Comparison of ENCODE assay signal across 8 mouse cellular contexts in the genomic region with DNA sequence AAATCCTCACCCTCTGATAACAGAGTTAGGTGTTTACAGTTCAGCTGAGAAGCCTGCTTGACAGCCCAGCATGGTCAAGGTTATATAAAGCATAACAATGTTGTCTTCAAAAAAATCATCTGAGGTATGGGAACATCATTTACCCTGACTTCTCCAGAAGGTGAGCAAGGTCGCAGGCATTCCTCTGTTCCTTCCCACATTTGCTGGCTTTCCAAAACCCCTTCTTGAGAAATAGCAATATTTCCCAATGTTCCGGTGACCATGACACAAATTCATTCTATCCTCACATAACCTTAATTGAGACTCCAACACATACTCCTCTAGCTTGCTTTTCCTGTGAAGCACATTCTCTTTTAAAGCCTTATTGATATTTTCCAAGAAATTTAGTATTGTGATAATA. TPM values are rescaled to one million over a fixed set of nuclear protein-coding genes. Genes with fewer than 3 reads are reported as not detected.
DNase-seq lines count a peak whose midpoint lies in the region; ATAC-seq lines count a peak whose summit lies in the region.

No protein-coding gene starts in this region.

- ATAC-seq in kidney, embryonic 16.5 days (ENCODE audit: low FRiP score, low TSS enrichment): no peak
- ATAC-seq in embryonic facial prominence, embryonic 12.5 days (ENCODE audit: insufficient number of reproducible peaks, insufficient read depth, low FRiP score, low TSS enrichment): no peak
- ATAC-seq in neural tube, embryonic 12.5 days (ENCODE audit: low FRiP score, low read depth): no peak

- peaks cover 3% of the 10 kb centered on the region; the same call in 1 of the 2 replicates for H3K9me3 ChIP-seq in kidney, embryonic 16.5 days (ENCODE audit: low read length)
- no peaks in the 10 kb centered on the region for H3K9me3 ChIP-seq in embryonic facial prominence, embryonic 12.5 days
- H3K9me3 ChIP-seq in limb, embryonic 10.5 days (replicated peaks): no peaks in the 10 kb centered on the region
- H3K9me3 ChIP-seq in neural tube, embryonic 12.5 days: no peaks in the 10 kb centered on the region

- H3K4me3 ChIP-seq in kidney, embryonic 16.5 days (ENCODE audit: low read length): peak overlapping the region; percentile 62
- peak overlapping the region; percentile 70 for H3K4me3 ChIP-seq in embryonic facial prominence, embryonic 12.5 days
- H3K4me3 ChIP-seq in limb, embryonic 10.5 days: peak overlapping the region; percentile 77
- H3K4me3 ChIP-seq in neural tube, embryonic 12.5 days: peak overlapping the region; percentile 63

- no peaks in the 10 kb centered on the region for H3K27me3 ChIP-seq in kidney, embryonic 16.5 days (ENCODE audit: insufficient read depth, low read length)
- no peaks in the 10 kb centered on the region for H3K27me3 ChIP-seq in embryonic facial prominence, embryonic 12.5 days
- no peaks in the 10 kb centered on the region for H3K27me3 ChIP-seq in limb, embryonic 10.5 days (ENCODE audit: low read depth, poor library complexity, severe bottlenecking)
- no peaks in the 10 kb centered on the region for H3K27me3 ChIP-seq in neural tube, embryonic 12.5 days (replicated peaks)

- H3K9ac ChIP-seq in kidney, embryonic 16.5 days (replicated peaks; ENCODE audit: low read length): peak overlapping the region; percentile 69
- H3K9ac ChIP-seq in embryonic facial prominence, embryonic 12.5 days: peak overlapping the region; percentile 66
- peak overlapping the region; percentile 49 for H3K9ac ChIP-seq in neural tube, embryonic 12.5 days

- peak overlapping the region; percentile 89 for H3K27ac ChIP-seq in kidney, embryonic 16.5 days (ENCODE audit: low read length)
- H3K27ac ChIP-seq in embryonic facial prominence, embryonic 12.5 days: no peak overlapping the region
- peak overlapping the region; percentile 93 for H3K27ac ChIP-seq in limb, embryonic 10.5 days
- H3K27ac ChIP-seq in neural tube, embryonic 12.5 days: no peak overlapping the region

- peaks cover 7% of the 10 kb centered on the region for H3K4me1 ChIP-seq in kidney, embryonic 16.5 days (ENCODE audit: insufficient read depth, low read length)
- 0 out of 2 replicates have a peak, but pooled peaks cover 3% of the 10 kb centered on the region for H3K4me1 ChIP-seq in embryonic facial prominence, embryonic 12.5 days
- H3K4me1 ChIP-seq in limb, embryonic 10.5 days: peaks cover 13% of the 10 kb centered on the region
- H3K4me1 ChIP-seq in neural tube, embryonic 12.5 days: peaks cover 6% of the 10 kb centered on the region; the same call in 1 of the 2 replicates

- peak overlapping the region; percentile 63 for H3K4me2 ChIP-seq in kidney, embryonic 16.5 days (replicated peaks; ENCODE audit: low read depth, low read length)
- H3K4me2 ChIP-seq in embryonic facial prominence, embryonic 12.5 days (replicated peaks): peak overlapping the region; percentile 55
- H3K4me2 ChIP-seq in neural tube, embryonic 12.5 days (replicated peaks): peak overlapping the region; percentile 65

- peaks cover 11% of the 10 kb centered on the region; the same call in 1 of the 2 replicates for H3K36me3 ChIP-seq in kidney, embryonic 16.5 days (ENCODE audit: insufficient read depth, low read length)
- peaks cover 12% of the 10 kb centered on the region for H3K36me3 ChIP-seq in embryonic facial prominence, embryonic 12.5 days
- H3K36me3 ChIP-seq in limb, embryonic 10.5 days: peaks cover 30% of the 10 kb centered on the region
- H3K36me3 ChIP-seq in neural tube, embryonic 12.5 days: peaks cover 11% of the 10 kb centered on the region

- 52% methylated on average over 2 of the region's 2 CpGs for WGBS in kidney, embryonic 16.5 days
- 57% methylated on average over 2 of the region's 2 CpGs for WGBS in embryonic facial prominence, embryonic 12.5 days
- WGBS in limb, embryonic 10.5 days: 59% methylated on average over 2 of the region's 2 CpGs
- 59% methylated on average over 2 of the region's 2 CpGs for WGBS in neural tube, embryonic 12.5 days

- DNase-seq in kidney, adult 8-10 months: no peak
- DNase-seq in limb, embryonic 10.5 days (ENCODE audit: low spot score): no peak
- no peak for DNase-seq in urinary bladder, postnatal 14 days (ENCODE audit: low spot score)
- DNase-seq in ovary, postnatal 14 days (ENCODE audit: low spot score): no peak
- no peak for DNase-seq in layer of hippocampus, postnatal 14 days (ENCODE audit: low spot score in 2 of 2)

RNA-seq across cellular contexts. Expression of a gene that starts 0.8 kb away (rescaled TPM):
- polyA plus RNA-seq in kidney, embryonic 16.5 days (2015; fragmentation: Nextera tagmentation; extraction: Ambion mirVana): 8.6 and 12.0 TPM in 2 replicates
- 14.1 and 15.3 TPM in 2 replicates for polyA plus RNA-seq in embryonic facial prominence, embryonic 12.5 days (2016; fragmentation: Nextera tagmentation; extraction: Ambion mirVana)
- polyA plus RNA-seq in limb, embryonic 10.5 days (2016; fragmentation: Nextera tagmentation; extraction: Ambion mirVana): 10.8 and 13.1 TPM in 2 replicates
- 11.4 and 11.5 TPM in 2 replicates for polyA plus RNA-seq in neural tube, embryonic 12.5 days (2016; fragmentation: Nextera tagmentation; extraction: Ambion mirVana)
- 1 to 10 TPM; 5.1 to 5.2 TPM for total RNA-seq in layer of hippocampus, postnatal 14 days (2021)

RNA-seq across cellular contexts. Expression of a gene that starts 51.8 kb away (rescaled TPM):
- 20.0 and 20.7 TPM in 2 replicates for polyA plus RNA-seq in kidney, embryonic 16.5 days (2015; fragmentation: Nextera tagmentation; extraction: Ambion mirVana)
- 26.8 and 28.6 TPM in 2 replicates for polyA plus RNA-seq in embryonic facial prominence, embryonic 12.5 days (2016; fragmentation: Nextera tagmentation; extraction: Ambion mirVana)
- 22.2 and 27.0 TPM in 2 replicates for polyA plus RNA-seq in limb, embryonic 10.5 days (2016; fragmentation: Nextera tagmentation; extraction: Ambion mirVana)
- polyA plus RNA-seq in neural tube, embryonic 12.5 days (2016; fragmentation: Nextera tagmentation; extraction: Ambion mirVana): 22.7 and 22.9 TPM in 2 replicates
- 10 to 100 TPM; 66.5 to 70.8 TPM for total RNA-seq in layer of hippocampus, postnatal 14 days (2021)

Comparison
In these comparisons a context has a peak if more than half of its experiments do, and no peak if none do; other contexts are left out.
1. H3K27ac ChIP-seq: peak in kidney, embryonic 16.5 days (single experiment) and limb, embryonic 10.5 days (single experiment); none in embryonic facial prominence, embryonic 12.5 days (single experiment) and neural tube, embryonic 12.5 days (single experiment).
2. Peak in every context shown above with its lines, with median percentiles within 50 percentile points of each other: H3K4me2 ChIP-seq, H3K4me3 ChIP-seq and H3K9ac ChIP-seq.